Mouse (Mus musculus) midbrain, postnatal 0 days (tissue): ENCODE results near the gene Rnf212. TPM values are rescaled to one million over a fixed set of nuclear protein-coding genes. Genes with fewer than 3 reads are reported as not detected.
A peak's percentile ranks its signal among the peaks of the same experiment; 100 is the strongest.

ENCODE experiments used
- ATAC-seq: fragments of 200-750 bp; cut with Nextera tagmentation; 2 replicates; pipeline ENCODE4 v1.8.0; 2017; ENCODE audit warnings: moderate number of reproducible peaks, mild to moderate bottlenecking, moderate TSS enrichment, moderate library complexity; ENCODE audit not compliant: low FRiP score
- DNase-seq: peaks from one replicate; pipeline ENCODE4 v3.0.0-alpha.2; 2015; ENCODE audit warnings: low spot score
- H3K27ac ChIP-seq: fragments of 300-500 bp; sonication (generic); 2 replicates; pipeline ENCODE4 v1.5.1; 2014; ENCODE audit warnings: low read depth, mild to moderate bottlenecking, low read length, mixed read lengths
- H3K27me3 ChIP-seq: fragments of 300-500 bp; sonication (generic); 2 replicates; pipeline ENCODE4 v1.6.1; 2014; ENCODE audit warnings: low read length, control low read depth, mixed read lengths; ENCODE audit not compliant: insufficient read depth
- H3K36me3 ChIP-seq: fragments of 300-500 bp; sonication (generic); 2 replicates; pipeline ENCODE4 v1.6.1; 2014; ENCODE audit warnings: low read length, control low read depth, mixed read lengths; ENCODE audit not compliant: insufficient read depth
- H3K4me1 ChIP-seq: fragments of 300-500 bp; sonication (generic); 2 replicates; pipeline ENCODE4 v1.6.1; 2014; ENCODE audit warnings: mild to moderate bottlenecking, control low read depth, antibody characterized with exemption, low read length, mixed read lengths; ENCODE audit not compliant: insufficient read depth
- H3K4me2 ChIP-seq: fragments of 300-500 bp; sonication (generic); 2 replicates; pipeline ENCODE4 v1.6.1; 2014; ENCODE audit warnings: low read depth, mild to moderate bottlenecking, low read length, mixed read lengths; ENCODE audit not compliant: poor library complexity, severe bottlenecking
- H3K4me3 ChIP-seq: fragments of 300-500 bp; sonication (generic); 2 replicates; pipeline ENCODE4 v1.5.1; 2014; ENCODE audit warnings: low read depth, mild to moderate bottlenecking, low read length, moderate library complexity
- H3K9ac ChIP-seq: fragments of 300-500 bp; sonication (generic); replicated peaks from 2 replicates; pipeline ENCODE4 v1.6.1; 2014; ENCODE audit warnings: mild to moderate bottlenecking, low read length, moderate library complexity, mixed read lengths; ENCODE audit not compliant: poor library complexity, severe bottlenecking
- H3K9me3 ChIP-seq: fragments of 300-500 bp; sonication (generic); 2 replicates; pipeline ENCODE4 v1.6.1; 2016; ENCODE audit warnings: low read length, control low read depth
- CTCF ChIP-seq: IDR thresholded peaks from 2 replicates; pipeline ENCODE4 v1.5.1; 2016; ENCODE audit warnings: antibody characterized with exemption, mild to moderate bottlenecking
- WGBS: fragments of 180-500 bp; shearing (Covaris S2); extraction: QIAGEN DNeasy Blood & Tissue Kit; methylation state at CpG from one replicate; pipeline ENCODE4 v1.1.7; 2014; 5-methylcytosine and 5-hydroxymethylcytosine counted together
- polyA plus RNA-seq: library from polyadenylated mRNA; unstranded; fragments of >200 nt; fragmentation: Nextera tagmentation; extraction: Ambion mirVana; gene quantifications from 2 replicates; pipeline ENCODE4 v1.2.1, GENCODE M21; 2015
- total RNA-seq: library from RNA; depleted of rRNA; stranded (reverse); fragments of >200 nt; gene quantifications from 2 replicates; pipeline ENCODE4 v1.2.3, GENCODE M21; 2014; rRNA removed

Gene Rnf212
- total and polyA plus RNA-seq, 2 experiments from 2014 or later, result not detected

DNA sequence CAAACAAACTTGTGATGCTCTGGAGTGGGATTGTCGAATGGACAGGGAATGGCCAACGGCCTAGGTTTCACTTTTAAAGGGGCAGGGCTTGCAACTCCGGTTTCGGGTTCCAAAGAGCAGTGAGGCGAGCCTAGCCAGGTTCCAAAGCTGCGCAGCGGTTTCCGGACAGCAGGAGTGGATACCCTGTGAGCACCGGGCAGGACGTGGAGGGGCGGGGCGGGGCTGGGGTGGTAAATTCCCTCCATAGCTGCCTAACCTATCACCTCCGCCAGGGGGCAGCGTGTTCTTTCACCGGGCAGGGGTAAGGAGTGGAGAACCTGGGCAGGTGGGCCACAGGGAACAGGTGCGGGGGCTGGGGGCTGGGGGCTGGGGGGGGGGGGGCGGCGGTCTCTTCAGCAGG is 82.5 kb downstream of the Rnf212 start, which contains the start of gene Fgfrl1:
Gene Fgfrl1, plus strand, starts transcription at position 112 of the 400 bp plus-strand sequence.
- Histone ChIP-seq H3K27me3 (peaks cover 12% of the 10 kb centered on the region; the same call in 1 of the 2 replicates), H3K4me3 (0 out of 2 replicates have a peak within 1 kb of the TSS, but pooled peaks have one; percentile 15), H3K36me3 (no peaks in the 10 kb centered on the region), H3K4me1 (0 out of 2 replicates have a peak, but pooled peaks cover 4% of the 10 kb centered on the region), H3K9me3 (no peaks in the 10 kb centered on the region), H3K27ac (no peak within 1 kb of the TSS), H3K9ac (no peak within 1 kb of the TSS), H3K4me2 (peak within 1 kb of the TSS; percentile 98)
- TF ChIP-seq CTCF, result peak; percentile 39
- DNase-seq, result no peak
- 6% methylated on average over 14 of the region's 18 CpGs for whole genome bisulfite sequencing
- ATAC-seq, result no peak

DNA sequence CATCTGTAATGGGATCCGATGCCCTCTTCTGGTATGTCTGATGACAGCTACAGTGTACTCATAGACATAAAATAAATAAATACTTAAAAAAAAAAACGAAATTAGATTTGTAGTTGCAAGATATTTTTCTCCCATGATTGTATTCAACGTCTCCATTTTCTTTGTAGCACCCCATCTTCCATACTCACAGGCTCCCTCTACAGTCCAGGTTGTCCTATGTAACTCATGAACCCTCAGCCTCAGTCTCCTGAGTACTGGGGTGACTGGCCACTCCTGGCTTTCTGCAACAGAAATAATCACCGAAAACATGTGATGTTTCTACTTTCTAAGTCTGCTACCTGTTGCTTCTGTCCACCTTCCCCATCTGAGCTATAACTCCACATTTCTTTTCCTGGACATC is 83.6 kb downstream of the Rnf212 start:
- H3K36me3 ChIP-seq, result no peaks in the 10 kb centered on the region
- H3K4me2 ChIP-seq, result no peak overlapping the region
- peak; percentile 25; the same call in 1 of the 2 replicates for TF ChIP-seq CTCF
- no peak overlapping the region for H3K4me3 ChIP-seq
- peaks cover 12% of the 10 kb centered on the region; the same call in 1 of the 2 replicates for H3K27me3 ChIP-seq
- no peak overlapping the region for H3K27ac ChIP-seq
- ATAC-seq (no peak), DNase-seq (no peak)
- H3K9me3 ChIP-seq, result no peaks in the 10 kb centered on the region
- no peak overlapping the region for H3K9ac ChIP-seq
- 71% methylated on average over 4 of the region's 4 CpGs for WGBS
- H3K4me1 ChIP-seq, result 0 out of 2 replicates have a peak, but pooled peaks cover 4% of the 10 kb centered on the region

DNA sequence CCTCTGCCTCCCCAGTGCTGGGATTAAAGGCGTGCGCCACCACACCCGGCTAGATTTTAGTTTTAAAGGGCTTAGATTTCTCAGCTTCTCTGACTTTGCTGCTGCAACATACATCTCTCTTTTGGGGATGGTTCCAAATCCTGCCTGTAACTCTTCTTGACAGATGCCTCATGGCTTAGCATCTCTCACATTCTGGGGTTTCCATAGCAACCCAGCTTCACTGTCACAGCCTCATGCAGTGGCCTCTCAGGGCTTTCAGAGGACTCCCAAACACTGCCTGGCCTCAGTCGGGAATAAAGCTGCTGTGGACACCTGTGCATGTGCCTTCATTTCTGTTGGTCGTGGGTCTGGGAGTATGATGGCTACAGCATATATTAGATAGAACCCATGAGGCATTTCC is 85.7 kb downstream of the Rnf212 start:
- H3K36me3 ChIP-seq, result no peaks in the 10 kb centered on the region
- no peak overlapping the region for H3K27ac ChIP-seq
- no peak overlapping the region for H3K4me3 ChIP-seq
- H3K9ac ChIP-seq, result no peak overlapping the region
- no peaks in the 10 kb centered on the region for H3K4me1 ChIP-seq
- TF ChIP-seq CTCF, result no peak
- H3K9me3 ChIP-seq, result no peaks in the 10 kb centered on the region
- WGBS, result 47% methylated on average over 5 of the region's 5 CpGs
- ATAC-seq (no peak), DNase-seq (peak; percentile 49)
- H3K27me3 ChIP-seq, result peaks cover 5% of the 10 kb centered on the region; the same call in 1 of the 2 replicates
- no peak overlapping the region for H3K4me2 ChIP-seq

DNA sequence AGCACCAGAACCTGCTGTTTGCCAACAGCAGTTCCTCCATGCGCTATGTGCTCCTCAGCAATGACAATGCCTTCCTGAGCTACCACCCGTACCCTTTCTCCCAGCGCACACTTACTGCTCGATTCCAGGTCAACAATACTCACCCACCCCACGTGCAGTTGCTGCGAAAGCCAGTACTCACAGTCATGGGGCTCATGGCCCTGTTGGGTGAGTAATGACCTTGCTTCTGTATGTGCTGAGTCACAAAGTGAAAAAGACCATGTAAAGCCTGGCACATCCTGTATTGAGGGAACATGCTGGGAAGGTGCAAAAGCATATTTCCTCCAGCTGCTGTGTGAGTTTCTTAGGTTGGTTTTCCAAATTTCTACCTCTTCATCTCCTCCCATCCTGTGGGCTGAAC is 93.9 kb downstream of the Rnf212 start:
- Histone ChIP-seq H3K4me2 (no peak overlapping the region), H3K9ac (no peak overlapping the region), H3K36me3 (0 out of 2 replicates have a peak, but pooled peaks cover 4% of the 10 kb centered on the region), H3K4me1 (peaks cover 15% of the 10 kb centered on the region), H3K4me3 (no peak overlapping the region), H3K9me3 (no peaks in the 10 kb centered on the region), H3K27ac (no peak overlapping the region), H3K27me3 (no peaks in the 10 kb centered on the region)
- no peak for TF ChIP-seq CTCF
- ATAC-seq (no peak), DNase-seq (no peak)
- 95% methylated on average over 6 of the region's 6 CpGs for WGBS

DNA sequence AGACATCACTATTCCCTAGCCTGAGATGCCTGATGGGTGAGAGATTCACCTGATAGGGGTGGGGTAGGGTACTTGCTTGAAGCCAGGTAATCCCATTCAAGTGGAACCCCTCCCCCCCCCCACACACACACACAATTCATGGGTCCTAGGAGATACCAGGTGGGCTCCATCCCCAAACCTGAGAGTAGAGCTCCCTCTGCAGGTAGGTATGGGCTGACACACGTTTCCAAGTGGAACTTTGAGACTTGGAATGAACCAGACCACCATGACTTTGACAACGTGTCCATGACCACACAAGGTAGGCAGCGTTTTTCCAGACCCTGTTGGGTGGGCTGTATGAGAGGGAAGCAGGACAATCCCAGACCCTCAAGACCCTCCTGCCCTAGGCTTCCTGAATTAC is 94.9 kb downstream of the Rnf212 start:
- Histone ChIP-seq H3K27me3 (no peaks in the 10 kb centered on the region), H3K4me3 (no peak overlapping the region), H3K27ac (no peak overlapping the region), H3K4me1 (peaks cover 15% of the 10 kb centered on the region), H3K36me3 (0 out of 2 replicates have a peak, but pooled peaks cover 4% of the 10 kb centered on the region), H3K9me3 (no peaks in the 10 kb centered on the region), H3K4me2 (no peak overlapping the region), H3K9ac (no peak overlapping the region)
- no peak for ATAC-seq
- 47% methylated on average over 3 of the region's 3 CpGs for WGBS
- peak; percentile 49 for TF ChIP-seq CTCF
- no peak for DNase-seq

Other genes starting within 250 kb of the Rnf212 start
- gene Cplx1, start 225.0 kb downstream of the Rnf212 start, total RNA-seq, result 47.2 and 66.4 TPM in 2 replicates
- 97.4 and 117 TPM in 2 replicates for gene Cplx1, start 225.0 kb downstream of the Rnf212 start, polyA plus RNA-seq
- 76.7 and 77.1 TPM in 2 replicates for gene Gak, start 145.2 kb downstream of the Rnf212 start, total RNA-seq
- gene Gak, start 145.2 kb downstream of the Rnf212 start, polyA plus RNA-seq, result 46.1 and 48.6 TPM in 2 replicates
- 34.1 and 37.6 TPM in 2 replicates for gene Tmem175, start 145.2 kb downstream of the Rnf212 start, total RNA-seq
- 34.2 and 41.4 TPM in 2 replicates for gene Tmem175, start 145.2 kb downstream of the Rnf212 start, polyA plus RNA-seq
- 9.2 and 10.9 TPM in 2 replicates for gene Idua, start 114.7 kb downstream of the Rnf212 start, total RNA-seq
- gene Idua, start 114.7 kb downstream of the Rnf212 start, polyA plus RNA-seq, result 8.8 and 9.8 TPM in 2 replicates
- 45.4 and 51.8 TPM in 2 replicates for gene Dgkq, start 105.3 kb downstream of the Rnf212 start, total RNA-seq
- gene Dgkq, start 105.3 kb downstream of the Rnf212 start, polyA plus RNA-seq, result 23.5 and 23.7 TPM in 2 replicates
- 9.3 and 10.1 TPM in 2 replicates for gene Slc26a1, start 99.4 kb downstream of the Rnf212 start, total RNA-seq
- 4.2 and 5.3 TPM in 2 replicates for gene Slc26a1, start 99.4 kb downstream of the Rnf212 start, polyA plus RNA-seq
- 12.9 and 20.4 TPM in 2 replicates for gene Fgfrl1, start 82.6 kb downstream of the Rnf212 start, total RNA-seq
- 5.4 and 5.7 TPM in 2 replicates for gene Fgfrl1, start 82.6 kb downstream of the Rnf212 start, polyA plus RNA-seq
- gene Tmed11, start 20.4 kb upstream of the Rnf212 start, total RNA-seq, result not detected in 2 replicates
- not detected in 2 replicates for gene Tmed11, start 20.4 kb upstream of the Rnf212 start, polyA plus RNA-seq
- gene Vmn2r8, start 33.9 kb upstream of the Rnf212 start, total RNA-seq, result not detected in 2 replicates
- not detected in 2 replicates for gene Vmn2r8, start 33.9 kb upstream of the Rnf212 start, polyA plus RNA-seq
- gene Vmn2r9, start 77.6 kb upstream of the Rnf212 start, total RNA-seq, result not detected in 2 replicates
- not detected in 2 replicates for gene Vmn2r9, start 77.6 kb upstream of the Rnf212 start, polyA plus RNA-seq
- gene Vmn2r10, start 231.5 kb upstream of the Rnf212 start, total RNA-seq, result not detected in 2 replicates
- gene Vmn2r10, start 231.5 kb upstream of the Rnf212 start, polyA plus RNA-seq, result not detected in 2 replicates